Mouse (Mus musculus): ENCODE results near the gene Ctnnd1.

DNA sequence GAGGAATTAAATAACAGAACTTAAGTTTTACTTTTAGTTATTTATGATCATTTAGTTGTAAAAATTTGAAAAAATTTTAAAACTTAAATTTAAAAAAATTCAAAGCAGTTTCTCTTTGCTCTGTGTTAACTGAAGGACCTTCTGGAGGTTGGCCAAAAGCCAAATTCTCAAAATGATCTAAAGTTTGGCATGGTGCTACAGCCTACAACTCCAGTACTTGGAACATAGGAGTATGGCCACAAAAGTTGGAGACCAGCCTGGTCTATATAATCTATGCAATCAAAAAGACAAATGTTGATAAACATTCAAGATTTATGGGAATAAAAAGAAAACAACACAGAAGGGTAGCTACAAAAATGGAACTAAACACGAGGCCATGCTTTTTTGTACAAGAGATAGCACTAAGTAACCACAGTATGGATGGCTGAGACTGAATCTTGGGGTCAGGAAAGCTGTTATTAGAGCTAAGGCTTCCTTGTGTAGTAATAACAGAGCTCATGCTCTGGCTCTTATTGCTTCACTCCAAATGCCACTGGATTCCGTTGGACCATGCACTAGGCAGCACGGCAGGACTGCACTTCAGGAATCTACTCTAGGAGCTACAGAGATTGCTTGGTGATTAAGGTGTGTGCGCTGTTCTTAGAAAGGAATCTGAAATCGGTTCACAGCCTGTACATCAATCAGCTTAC lies 44.6 kb upstream of the Ctnnd1 start:
- TF ChIP-seq USF1 (IDR thresholded peaks at IDR 0.05; ENCODE audit: low read depth, low read length) (no peak), CTCF (IDR thresholded peaks at IDR 0.05 in 2 of 3, conservative IDR thresholded peaks at IDR 0.05 in 1 of 3; ENCODE audit: control insufficient read depth in 1 of 3, insufficient read depth in 1 of 3, low read depth in 2 of 3, low read length in 3 of 3, poor library complexity in 1 of 3, severe bottlenecking in 1 of 3) (no peak), JUND (IDR thresholded peaks at IDR 0.05; ENCODE audit: low read depth, low read length) (no peak)
